Mouse (Mus musculus) cerebellum, adult 18-20 months (tissue): ENCODE data around the gene Mast4.

ENCODE experiments used
- DNase-seq, 2 experiments: peaks; one replicate each; pipeline ENCODE4 v3.0.0; 2021

Mast4 gene

DNA sequence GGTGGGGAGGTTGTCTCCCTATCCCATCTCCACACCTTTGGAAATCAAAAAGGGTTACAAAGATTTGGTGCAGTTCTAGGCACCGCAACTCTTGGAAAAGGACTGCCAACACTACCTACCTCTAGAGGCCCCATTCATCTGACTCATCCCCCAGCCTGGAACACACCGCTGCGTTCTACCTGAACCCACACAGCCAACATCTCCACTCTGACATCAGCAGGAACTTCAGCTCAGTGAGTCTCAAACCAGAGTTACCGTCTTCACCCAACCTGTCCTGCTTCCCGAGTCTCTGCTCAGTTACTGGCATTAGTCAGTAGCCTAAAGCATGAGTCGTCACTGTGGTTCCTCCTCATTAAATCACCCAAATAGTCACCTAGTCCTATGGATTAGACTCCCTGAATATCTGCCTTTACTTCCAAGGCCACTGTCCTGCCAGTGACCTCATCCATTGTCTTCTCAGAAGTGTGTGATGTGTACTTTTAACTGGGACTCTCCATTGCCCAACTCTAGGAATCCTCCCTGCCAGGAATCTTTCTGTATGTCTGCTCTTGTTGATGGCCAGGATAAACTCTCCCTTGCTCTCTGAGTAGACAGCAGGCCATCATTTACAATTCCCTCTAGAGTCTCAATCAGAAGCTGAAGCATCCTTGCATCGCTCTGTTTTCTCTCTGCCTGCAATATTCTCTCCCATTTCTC lies 453.8 kb downstream of the Mast4 start:
- DNase-seq, result no peak

DNA sequence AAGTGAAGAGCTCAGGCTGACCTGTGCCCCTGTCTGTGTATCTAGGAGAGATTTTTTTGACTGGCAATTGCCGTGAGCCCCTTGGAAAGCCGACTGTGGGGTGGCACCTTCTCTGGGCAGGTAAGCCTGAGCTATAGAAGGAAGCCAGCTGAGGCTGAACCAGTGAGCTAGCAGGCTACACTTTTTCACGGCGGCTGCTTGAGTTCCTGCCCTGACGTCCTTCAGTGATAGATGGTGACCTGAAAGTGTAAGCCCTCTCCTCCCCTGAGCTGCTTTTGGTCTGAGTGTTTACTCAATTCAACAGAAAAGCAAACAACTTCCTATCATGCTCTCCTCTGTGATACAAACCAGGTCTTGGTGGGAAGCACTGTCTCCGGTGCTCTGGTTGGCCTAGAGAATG lies 455.7 kb downstream of the Mast4 start:
- DNase-seq, result no peak

DNA sequence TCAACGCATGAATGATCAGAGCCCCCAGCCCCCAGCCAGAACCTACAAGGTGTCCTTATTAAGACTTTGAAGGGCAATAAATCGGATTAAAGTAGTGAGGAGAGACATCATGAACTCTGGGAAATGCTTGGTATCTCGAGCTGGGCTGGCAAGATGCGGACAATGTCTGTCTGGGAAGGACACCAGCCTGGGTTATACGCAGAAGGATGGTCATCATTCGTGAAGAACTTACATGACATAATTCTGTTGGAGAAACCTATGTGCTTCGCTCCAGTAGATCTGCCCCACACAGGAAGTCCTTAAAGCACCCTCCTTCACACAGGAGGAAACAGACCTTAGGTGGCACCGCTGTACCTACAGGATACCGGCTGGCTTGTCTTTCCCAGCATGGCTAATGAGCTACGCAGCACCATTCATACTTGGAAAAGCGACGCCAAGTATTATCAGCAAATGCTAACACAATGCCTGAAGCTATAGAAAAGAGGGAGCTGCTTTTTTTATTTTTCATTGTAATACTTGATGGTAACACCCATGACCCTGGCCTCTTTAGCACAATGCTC lies 456.5 kb downstream of the Mast4 start:
- no peak for DNase-seq

DNA sequence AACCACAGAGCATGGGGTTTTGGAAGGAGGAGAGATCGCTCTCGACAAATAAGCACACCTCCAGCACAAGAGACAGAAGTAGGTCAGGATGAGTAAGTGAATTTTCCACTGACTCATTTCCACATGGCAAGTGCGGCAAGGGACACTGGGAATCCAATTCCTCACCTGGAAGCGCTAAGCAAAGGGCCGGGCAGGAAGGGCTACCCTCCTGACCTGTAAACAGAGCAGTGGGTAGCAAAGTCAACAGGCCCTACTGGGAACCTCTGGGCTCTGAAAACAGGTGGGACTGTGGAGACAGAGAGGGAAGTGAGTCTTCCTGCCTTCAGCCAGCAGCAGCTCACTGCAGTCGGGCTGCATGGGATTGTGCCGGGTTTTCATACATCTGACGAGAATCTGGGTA lies 457.1 kb downstream of the Mast4 start:
- no peak for DNase-seq

DNA sequence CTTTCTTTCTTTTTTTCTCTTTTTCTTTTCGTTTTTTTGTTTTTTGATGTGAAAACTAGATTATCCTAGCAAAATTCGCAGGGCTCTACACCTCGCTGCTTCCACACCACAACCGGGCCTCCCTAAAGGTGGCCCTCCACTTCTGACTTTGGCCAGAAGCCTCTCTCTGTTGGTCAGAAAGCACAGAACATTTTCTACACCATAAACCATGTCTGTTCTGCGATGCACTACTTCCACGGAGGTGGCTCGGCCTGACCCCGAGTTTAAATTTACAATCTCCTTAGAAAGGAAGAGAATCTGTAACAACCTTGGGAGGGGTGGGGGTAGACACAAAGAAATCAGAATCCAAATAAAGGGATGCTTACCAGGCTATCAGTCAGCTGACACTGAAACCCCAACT lies 458.8 kb downstream of the Mast4 start:
- no peak for DNase-seq

- no peak for DNase-seq
Measured at GRCm38 (mm10) chr13:102875144-102875476, 459.2 kb downstream of the Mast4 start.

DNA sequence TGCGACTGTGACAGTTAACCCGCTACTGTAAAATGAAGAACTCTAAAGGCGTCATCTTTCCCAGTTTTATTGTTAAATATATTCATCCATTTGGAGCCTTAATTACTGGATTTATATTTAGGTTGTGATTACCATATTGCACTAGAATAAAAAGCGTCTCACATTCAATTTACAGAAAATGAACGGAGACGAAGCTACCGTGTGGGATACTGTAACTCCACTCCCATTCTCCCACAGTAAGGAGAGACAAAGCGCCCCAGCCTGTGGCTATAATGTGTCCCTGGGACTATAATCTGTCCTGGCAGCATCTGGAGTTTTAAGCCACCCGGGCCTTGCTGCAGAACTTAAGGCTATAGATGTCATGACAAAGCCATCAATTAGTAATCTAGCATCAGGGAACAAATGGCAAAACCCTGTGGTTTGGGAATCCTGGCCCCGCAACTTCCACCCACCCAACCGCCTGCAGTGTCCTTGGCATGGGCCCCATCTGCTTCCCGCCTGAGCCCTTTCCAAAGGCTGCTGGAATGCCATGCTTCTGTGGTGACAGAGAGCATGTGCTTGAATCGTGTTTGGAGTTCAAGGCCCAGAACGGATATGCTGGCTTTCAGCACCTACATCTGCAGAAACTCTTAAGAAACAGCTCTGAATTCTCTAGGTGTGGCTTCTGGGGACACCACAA lies 459.7 kb downstream of the Mast4 start:
- peak in 1 of 2 experiments; percentile 8 for DNase-seq

GRCm38 (mm10) chr13:102873412-102874016 lies 460.8 kb downstream of the Mast4 start:
- no peak for DNase-seq

DNA sequence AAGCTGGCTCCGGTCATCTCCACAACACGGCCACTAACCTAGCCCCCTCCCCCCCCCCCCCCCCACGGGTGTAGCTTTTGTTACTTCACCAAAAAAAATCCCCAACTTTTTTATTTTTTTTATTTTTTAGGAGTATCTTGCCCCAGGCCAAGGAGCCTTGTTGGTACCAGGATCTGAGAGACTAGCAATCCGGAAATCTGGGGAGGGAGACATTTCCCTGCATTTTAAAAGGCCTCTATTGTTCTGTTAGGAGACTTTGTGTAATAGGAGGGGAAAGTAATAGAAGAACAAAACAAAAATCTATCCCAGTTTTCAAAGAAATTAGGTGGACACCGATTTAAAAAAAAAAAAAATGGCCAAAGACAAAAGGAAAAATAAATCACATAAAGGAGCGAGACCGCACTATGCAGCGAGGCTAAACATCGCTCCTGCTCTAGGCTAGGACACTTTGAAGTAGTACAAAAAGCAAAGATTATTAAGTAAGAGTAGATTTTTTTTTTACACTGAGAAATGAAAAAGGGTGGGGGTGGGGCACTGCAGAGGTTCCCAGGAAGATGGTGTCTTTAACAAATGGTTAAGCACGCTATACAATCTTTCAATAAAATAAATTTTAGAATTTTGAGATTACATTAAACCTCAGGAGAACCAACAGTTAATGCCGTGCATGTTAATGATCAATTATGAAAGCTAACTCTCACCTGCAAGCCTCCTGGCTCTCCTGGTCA lies 462.8 kb downstream of the Mast4 start:
- DNase-seq, result no peak

DNA sequence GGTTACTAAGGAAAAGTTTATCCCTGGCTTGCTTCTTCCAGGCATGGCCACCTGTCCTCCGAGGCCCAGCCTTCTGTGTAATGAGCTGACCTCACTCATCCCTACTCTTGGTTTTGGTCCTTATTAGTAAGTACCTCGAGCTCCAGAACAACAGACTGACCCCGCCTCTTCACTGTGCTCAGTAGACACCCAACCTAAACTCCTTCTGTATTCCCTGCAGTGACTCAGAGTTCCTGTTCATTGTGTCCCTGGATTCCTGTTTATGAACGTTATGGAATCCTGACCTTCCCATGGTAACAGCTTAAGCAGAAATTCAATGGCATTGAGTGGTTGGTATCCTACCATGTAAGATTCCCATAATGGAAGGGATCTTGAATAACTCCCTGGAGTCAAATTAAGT lies 464.8 kb downstream of the Mast4 start:
- DNase-seq, result no peak

- no peak for DNase-seq
Measured at GRCm38 (mm10) chr13:102866816-102867215, 467.5 kb downstream of the Mast4 start.

- DNase-seq, result no peak
Measured at GRCm38 (mm10) chr13:102865971-102866724, 468.1 kb downstream of the Mast4 start.

GRCm38 (mm10) chr13:102865494-102865893 lies 468.8 kb downstream of the Mast4 start:
- no peak for DNase-seq

DNA sequence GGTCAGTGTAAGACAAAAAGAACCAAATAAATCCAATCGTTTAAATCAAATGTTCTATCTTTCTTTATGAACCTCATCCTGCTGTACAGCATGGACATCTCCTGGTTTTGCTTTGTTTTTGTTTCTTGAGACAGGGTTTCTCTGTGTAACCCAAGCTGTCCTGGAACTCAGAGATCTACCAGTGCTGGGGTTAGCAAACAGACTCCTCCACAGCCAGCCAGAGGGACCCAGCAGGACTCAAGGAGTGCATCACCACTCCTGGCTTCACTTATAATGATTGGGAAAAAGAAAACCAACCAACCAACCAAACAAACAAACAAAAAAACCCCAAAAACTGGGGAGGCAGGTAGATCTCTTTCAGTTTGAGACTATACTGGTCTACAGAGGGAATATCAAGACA lies 469.5 kb downstream of the Mast4 start:
- DNase-seq, result no peak

GRCm38 (mm10) chr13:102864079-102864478 lies 470.2 kb downstream of the Mast4 start:
- DNase-seq, result no peak

DNA sequence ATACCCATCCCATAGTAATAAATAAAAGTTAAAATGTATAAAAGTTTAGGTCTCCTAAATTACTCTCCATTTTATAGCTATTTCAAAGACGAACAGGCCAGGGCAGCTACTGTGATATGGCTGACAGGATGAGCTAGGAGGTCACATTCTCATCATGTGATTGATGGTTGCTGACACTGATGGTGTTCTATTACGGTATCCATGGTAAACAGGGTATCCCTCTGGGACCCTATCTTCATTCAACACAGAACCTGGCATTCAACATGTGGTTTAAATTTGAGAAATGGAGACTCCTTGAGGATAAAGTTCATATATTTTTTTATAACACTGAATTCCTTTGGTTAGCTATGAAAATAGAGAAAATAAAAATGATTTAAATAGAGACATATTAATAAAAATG lies 471.3 kb downstream of the Mast4 start:
- DNase-seq, result no peak

DNA sequence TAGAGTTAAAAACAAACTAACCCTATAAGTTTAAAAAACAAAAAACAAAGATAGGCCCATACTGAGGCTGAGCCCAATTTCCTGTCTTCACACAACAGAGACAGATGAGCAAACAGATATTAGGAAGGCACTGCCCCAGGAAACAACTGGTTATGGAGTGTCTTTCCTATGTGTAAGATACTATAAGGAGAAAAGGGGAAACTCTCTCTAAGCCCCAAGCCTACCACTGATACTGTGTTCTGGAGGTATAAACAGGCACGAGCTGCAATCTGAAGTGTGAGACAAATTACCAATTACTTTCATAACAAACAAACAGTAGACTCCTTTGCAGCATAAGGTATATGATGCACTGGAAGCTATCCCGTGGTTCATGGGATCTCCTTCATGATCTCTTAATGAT lies 471.9 kb downstream of the Mast4 start:
- DNase-seq, result no peak

- no peak for DNase-seq
Measured at GRCm38 (mm10) chr13:102860733-102861132, 473.6 kb downstream of the Mast4 start.

DNA sequence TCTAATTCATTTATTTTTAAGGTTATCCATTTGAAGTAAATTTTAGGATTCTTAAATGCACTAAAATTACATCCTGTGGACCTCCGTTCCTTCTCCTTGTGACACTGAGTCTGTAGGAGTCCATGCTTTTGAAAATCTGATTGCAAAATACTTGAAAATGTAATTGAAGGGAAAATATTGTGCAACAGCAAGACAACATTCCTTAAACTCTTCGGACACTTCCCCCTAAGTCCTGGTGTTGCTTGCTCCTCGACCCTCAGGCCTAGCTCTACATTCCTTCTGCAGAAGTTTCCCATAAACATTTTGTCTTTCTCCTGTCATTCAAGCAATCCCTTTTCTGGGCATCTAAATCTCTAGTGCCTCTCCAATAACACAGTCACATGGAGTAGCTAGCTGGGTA lies 474.2 kb downstream of the Mast4 start:
- no peak for DNase-seq

DNA sequence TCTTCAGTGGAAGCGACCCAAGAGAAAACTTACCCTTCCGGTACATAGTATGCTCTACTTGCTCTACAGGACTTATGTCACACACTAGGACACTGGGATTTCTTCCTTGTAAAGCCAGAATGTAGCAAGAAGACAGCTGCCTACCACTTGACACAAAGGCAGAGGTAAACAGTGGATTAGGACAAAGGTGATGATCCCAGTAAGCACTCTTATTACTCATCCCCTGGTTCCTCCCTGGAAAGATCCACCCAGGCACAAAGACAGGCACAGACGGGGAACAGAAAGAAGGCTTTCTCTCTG lies 476.8 kb downstream of the Mast4 start:
- DNase-seq, result no peak

DNA sequence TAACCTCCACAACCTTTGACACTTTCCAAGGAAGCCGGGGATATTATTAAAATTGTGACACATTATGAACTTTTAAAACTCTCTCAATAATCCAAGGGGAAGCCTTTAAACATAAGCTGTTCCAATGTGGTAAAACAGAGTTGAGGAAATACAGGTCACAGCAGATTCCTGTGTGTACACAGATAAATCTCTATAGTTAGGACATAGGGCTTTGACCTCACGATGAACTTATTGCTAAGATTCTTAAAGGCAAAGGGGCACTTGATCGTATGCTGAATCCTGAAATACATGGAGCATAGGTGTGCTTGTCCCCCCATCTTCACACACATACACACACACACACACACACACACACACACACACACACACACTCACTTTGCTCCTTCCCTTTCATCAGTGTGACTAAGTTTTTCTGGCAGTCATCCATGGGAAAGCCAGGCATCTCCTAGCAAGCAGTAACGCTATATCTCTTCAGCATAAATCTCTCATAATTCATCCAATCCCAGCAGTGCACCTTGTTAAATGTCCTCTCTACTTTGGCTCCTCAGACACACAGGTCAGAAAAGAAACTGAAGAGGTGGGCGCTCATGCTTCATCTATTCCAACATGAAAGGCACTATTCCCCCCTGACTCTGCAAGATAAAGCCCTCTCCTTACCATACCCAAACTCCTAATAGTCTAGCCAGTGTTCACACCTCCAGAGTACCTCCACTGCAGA lies 477.3 kb downstream of the Mast4 start:
- DNase-seq, result no peak

DNA sequence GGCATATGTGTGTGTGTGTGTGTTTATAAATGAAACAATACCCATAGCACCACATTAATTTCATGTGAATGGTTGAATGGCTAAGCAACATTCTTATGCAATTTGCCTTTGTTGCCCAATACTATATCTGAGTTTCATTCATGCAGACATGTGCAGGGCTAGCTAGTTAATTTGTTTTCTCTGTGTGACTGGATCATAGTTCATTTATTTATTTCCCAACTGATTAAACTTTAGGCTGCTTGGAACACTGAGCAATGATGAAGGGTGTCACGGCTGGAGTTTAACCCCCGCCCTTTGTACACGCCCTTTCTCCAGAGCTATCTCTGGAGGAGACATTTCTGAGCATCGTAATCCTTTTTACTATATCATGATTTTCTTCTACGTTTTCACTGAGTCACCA lies 481.4 kb downstream of the Mast4 start:
- no peak for DNase-seq
